Mouse (Mus musculus) lung, postnatal 0 days (tissue): ENCODE data around the gene Galnt14.

Experiments
- CTCF ChIP-seq: IDR thresholded peaks from 2 replicates; pipeline ENCODE4 v1.5.1; 2016; ENCODE audit warnings: antibody characterized with exemption, mild to moderate bottlenecking
- EP300 ChIP-seq: IDR thresholded peaks from 2 replicates; pipeline ENCODE4 v1.6.1; 2016; ENCODE audit warnings: antibody characterized with exemption, mild to moderate bottlenecking, control low read depth

DNA sequence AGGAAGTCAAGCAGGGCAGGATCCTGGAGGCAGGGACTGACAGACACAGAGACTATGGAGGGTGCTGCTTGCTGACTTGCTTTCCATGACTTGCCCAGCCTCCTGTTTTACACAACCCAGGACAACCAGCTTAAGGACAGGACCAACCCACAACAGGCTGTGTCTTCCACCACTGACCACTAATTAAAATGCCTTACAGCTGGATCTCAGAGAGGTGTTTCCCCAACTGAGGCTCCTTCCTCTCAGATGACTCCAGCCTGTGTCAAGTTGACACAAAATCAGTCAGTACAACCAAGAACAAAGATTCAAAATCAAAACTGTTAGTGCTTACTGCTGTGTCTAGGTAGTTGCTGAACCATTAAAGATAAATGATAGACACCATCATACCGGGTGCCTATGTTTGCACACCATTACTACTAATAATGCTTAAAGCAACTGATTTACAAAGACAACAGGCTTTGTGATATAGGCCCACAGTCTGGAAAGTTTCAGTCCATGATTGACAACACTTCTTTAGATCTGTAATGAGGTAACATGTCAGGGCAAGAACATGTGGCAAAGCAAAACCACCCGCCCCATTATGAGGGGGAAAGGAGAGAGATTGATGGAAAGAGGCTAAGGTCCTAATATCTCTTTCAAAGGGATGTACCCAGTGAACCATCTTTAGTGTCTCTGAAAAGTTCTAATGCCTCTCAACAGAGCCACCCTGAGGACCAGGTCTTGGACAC, 8.9 kb upstream of the Galnt14 start:
- TF ChIP-seq CTCF (no peak), EP300 (no peak)
